Mouse (Mus musculus): ENCODE results near the gene Arg1.

The Arg1 gene

DNA sequence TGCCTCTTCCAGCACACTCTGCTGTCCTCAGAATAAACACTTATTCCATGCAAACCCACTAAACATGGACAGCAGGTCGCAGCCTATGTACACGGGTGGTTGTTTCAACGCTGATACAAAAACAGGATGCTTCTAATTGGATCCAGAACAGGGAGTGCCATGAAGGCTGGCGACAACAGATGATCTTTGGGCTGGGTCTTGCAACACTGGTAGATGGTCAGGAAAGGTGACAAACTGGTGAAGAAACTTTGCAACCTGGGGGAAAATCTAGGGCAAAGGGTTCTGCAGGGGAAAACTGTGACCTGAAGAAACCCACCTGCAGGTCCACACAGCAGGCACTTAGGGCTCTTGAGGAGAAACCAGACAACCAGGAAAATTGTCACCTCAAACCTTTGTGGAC, 4.3 kb downstream of the Arg1 start:
- in situ Hi-C loops (cut with MboI; ENCODE audit: unreplicated experiment in 2 of 2): loop anchor here (25.0 kb wide), 2 partner anchors 1136 to 1389 kb away; partner anchors contain the start of genes Rps12 (in 1 of the 2) and Slc18b1 (in 1 of the 2)

DNA sequence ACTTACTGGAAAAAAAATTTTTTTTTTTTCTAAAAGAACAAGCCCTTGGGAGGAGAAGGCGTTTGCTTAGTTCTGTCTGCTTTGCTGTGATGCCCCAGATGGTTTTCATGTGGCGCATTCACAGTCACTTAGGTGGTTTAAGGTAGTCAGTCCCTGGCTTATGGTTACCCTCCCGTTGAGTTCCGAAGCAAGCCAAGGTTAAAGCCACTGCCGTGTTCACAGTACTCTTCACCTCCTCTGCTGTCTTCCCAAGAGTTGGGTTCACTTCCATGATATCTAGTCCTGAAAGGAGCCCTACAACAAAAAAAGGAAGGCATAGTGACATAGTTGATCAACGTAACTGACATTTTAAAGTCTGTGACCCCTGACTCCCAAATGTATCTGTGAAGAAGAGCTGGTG, 11.8 kb downstream of the Arg1 start:
- in situ Hi-C loops (cut with MboI; ENCODE audit: unreplicated experiment in 2 of 2): loop anchor here (25.0 kb wide), 2 partner anchors 1128 to 1397 kb away; partner anchors contain the start of genes Rps12 (in 1 of the 2) and Slc18b1 (in 1 of the 2)

DNA sequence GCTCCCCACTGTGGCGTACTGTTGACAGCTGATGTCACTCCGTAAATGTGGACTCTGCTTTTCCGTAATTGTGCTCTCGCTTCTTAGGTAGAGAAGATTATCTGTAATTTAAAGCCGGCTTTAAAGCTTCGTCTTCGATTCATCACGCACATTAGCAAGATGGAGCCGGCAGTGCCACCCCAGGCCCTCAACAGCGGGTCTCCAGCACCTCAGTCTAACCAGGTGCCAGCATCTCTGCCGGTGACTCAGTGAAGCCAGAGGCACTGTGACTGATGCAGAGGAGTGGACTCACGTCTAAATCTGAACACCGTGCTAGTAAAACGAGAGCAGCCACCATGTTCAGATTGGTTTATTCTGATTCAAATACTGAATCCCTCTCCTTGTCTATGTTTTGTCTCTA, 14.7 kb downstream of the Arg1 start:
- in situ Hi-C loops (cut with MboI; ENCODE audit: unreplicated experiment in 2 of 2): loop anchor here (25.0 kb wide), 2 partner anchors 1125 to 1400 kb away; partner anchors contain the start of genes Rps12 (in 1 of the 2) and Slc18b1 (in 1 of the 2)

DNA sequence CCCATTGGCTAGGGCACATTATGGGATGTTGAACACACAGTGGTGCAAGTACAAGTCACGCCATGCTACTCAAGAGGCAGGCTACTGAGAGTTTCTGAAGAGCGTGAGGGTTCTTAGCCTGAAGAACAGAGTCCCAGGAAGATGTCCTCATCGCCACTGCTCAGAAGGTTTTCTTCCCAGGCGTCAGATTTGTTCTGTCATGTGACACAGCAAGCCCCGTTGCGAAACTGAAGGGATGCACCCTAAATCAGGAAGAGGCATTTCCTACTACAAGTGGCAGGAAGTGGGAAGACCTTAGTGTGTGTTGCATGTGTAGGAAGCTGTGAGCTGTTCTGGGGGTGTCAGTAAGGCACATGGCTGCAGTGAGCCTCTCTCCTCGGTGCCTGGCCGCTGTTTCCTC, 16.1 kb downstream of the Arg1 start:
- in situ Hi-C loops (cut with MboI; ENCODE audit: unreplicated experiment in 2 of 2): loop anchor here (25.0 kb wide), 2 partner anchors 1124 to 1401 kb away; partner anchors contain the start of genes Rps12 (in 1 of the 2) and Slc18b1 (in 1 of the 2)

DNA sequence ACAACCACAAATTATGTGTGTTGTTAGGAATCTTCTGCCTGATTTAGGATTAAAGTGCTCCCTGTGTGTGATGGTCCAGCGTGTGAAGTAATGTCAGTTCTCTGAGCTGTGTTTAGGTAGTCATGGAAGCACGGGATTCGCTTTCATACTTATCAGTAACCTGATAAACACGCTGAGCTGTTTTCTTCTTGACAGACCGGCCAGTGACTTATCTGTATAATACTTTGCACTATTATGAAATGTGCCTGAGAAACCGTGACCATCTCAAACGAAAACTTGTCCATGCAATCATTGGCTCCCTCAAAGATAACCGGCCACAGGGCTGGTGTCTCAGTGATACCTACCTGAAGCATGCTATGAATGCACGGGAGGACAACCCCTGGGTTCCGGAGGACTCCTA, 21.7 kb downstream of the Arg1 start:
- in situ Hi-C loops (cut with MboI; ENCODE audit: unreplicated experiment in 2 of 2): loop anchor here (25.0 kb wide), 2 partner anchors 1118 to 1407 kb away; partner anchors contain the start of genes Rps12 (in 1 of the 2) and Slc18b1 (in 1 of the 2)

DNA sequence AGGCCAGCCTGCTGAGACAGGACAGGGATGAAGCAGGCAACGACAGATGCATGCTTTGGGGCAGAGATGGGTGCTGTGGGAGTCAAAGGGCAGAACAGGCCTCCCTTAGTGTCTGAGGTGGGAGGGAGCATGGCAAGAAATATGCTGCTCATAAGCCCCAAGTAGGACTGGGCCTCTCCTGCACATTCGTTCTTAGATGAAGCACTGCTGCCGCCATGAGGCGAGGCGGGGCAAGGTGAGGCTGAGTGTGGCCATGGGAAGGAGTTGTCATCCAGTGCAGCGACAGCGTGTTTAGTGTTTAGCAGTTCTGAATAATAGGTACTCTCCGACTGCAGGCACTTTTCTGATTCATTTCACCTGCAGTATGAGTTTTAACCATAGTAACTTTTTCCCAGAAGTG, 31.4 kb downstream of the Arg1 start:
- in situ Hi-C loops (cut with MboI; ENCODE audit: unreplicated experiment in 2 of 2): loop anchor here in 1 of 2 experiments (25.0 kb wide), 1 partner anchor 591 kb away; no protein-coding TSS in a partner anchor

DNA sequence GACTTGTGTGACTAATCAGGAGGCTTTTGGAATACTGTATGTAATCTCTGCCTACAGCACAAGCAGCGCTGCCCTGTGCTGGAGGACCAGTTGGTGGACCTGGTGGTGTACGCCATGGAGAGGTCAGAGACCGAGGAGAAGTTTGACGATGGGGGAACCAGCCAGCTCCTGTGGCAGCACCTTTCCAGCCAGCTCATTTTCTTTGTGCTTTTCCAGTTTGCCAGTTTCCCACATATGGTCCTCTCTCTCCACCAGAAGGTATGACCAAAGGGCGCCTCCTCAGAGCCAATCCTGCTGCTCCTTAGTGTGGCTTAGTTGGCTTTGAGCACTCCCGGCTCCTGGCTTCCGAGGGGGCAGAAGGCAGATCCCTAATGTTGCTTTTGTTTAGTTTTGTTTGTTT, 38.9 kb downstream of the Arg1 start:
- in situ Hi-C loops (cut with MboI; ENCODE audit: unreplicated experiment in 2 of 2): loop anchor here in 1 of 2 experiments (25.0 kb wide), 1 partner anchor 599 kb away; no protein-coding TSS in a partner anchor

DNA sequence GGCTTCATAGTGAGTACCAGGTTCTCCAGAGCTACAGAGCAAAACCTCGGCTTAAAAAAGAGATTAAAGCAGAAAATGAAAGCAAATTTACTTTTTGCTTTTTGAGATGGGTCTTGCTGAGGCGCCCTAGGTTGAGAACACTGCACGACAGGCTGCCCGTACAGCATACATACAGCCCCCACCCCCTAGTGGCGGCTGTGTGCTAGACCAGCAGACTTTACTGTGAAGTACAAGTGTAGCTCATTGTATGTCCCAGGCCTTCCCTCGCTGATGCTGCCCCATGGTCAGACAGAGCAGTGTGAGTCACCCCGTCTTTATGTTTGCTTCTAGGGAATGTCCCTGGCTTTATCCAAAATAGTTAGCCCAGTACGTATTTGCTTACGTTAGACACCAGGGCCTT, 41.3 kb downstream of the Arg1 start:
- in situ Hi-C loops (cut with MboI; ENCODE audit: unreplicated experiment in 2 of 2): loop anchor here in 1 of 2 experiments (25.0 kb wide), 1 partner anchor 601 kb away; no protein-coding TSS in a partner anchor

DNA sequence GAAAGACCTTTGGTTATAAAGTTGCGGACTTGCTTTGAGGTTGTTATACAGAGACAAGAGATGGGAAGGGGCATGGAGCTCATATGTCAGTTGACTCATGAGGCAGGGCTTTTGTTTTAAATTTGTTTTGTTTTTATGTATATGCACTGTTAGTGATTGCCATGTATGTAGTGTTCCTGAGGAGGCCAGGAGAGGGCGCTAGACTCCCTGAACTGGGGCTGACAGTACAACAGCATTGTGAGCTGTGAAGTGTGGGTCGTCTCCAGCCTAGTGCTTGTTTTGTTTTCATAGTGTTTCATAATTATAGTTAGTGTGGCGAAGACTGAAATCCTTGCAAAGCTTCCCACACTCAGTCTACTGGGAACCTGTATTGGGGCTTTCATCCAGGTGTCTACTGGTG, 53.7 kb downstream of the Arg1 start:
- in situ Hi-C loops (cut with MboI; ENCODE audit: unreplicated experiment in 2 of 2): loop anchor here (25.0 kb wide), 1 partner anchor 711 kb away; no protein-coding TSS in a partner anchor

DNA sequence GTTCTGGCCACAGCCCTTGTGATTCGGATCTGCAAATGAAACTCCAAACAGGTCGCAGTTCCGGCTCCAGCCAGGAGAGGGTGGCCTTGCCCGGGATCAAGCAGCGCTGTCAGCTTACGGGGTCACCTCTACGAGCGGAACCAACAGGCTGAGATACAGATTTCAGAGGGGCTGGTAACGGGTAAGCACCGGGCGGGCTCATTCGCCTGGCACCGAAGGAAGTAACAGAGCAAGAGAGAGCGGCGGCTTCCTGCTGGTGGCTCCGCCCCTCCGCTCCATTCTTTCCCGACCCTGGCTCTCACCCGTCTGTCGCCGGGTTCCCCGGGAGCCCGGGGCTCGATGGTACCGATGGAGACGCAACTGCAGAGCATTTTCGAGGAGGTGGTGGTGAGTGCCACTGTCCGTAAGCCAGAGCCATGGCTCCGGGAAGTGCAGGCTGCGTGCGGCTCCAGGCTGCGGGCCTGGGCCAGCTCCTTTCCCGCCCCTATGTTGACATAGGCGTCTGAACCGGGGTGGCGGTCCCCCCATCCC, 57.5 kb downstream of the Arg1 start, which contains the start of gene Med23:
Med23 (plus strand) TSS at position 227 of the 531 bp plus-strand sequence.
- in situ Hi-C loops (cut with MboI; ENCODE audit: unreplicated experiment in 2 of 2): loop anchor here (25.0 kb wide), 1 partner anchor 708 kb away; no protein-coding TSS in a partner anchor

All from v-Abl transformed pro-B cells (cell line).